Mouse (Mus musculus): ENCODE measurements around the gene Nrg4.
"Not testable (repeated sequence)": the region's sequence is repeated elsewhere in the genome, so short reads cannot be mapped to it uniquely, and the experiment has no call there.

Nrg4 gene

GRCm38 (mm10) chr9:55257105-55257504, 69.5 kb downstream of the Nrg4 start:
- in situ Hi-C loops (cut with MboI; ENCODE audit: unreplicated experiment in 2 of 2), result loop anchor here in 1 of 2 experiments (10.0 kb wide), 1 partner anchor 128 kb away; no protein-coding TSS in a partner anchor

DNA sequence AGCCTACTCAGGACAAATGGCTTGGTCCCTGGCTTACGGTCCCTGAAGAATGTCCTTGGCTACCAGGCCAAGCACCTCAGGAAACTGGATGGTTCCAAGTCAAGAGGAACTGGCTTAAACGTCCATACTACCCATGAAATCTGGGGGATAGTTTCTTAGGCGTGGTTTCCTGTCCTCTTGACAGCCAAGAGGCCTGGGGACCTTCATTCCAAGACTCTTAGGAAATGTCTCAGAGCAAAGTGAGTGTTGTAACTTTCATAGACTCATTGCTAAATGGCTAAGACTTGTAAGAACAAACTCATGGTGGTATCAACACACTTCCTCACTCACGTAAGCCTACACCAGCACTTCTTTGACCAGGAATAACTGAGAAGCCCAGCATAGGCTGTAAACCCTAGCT, 71.0 kb downstream of the Nrg4 start:
- in situ Hi-C loops (cut with MboI; ENCODE audit: unreplicated experiment in 2 of 2), result loop anchor here in 1 of 2 experiments (10.0 kb wide), 1 partner anchor 129 kb away; no protein-coding TSS in a partner anchor

DNA sequence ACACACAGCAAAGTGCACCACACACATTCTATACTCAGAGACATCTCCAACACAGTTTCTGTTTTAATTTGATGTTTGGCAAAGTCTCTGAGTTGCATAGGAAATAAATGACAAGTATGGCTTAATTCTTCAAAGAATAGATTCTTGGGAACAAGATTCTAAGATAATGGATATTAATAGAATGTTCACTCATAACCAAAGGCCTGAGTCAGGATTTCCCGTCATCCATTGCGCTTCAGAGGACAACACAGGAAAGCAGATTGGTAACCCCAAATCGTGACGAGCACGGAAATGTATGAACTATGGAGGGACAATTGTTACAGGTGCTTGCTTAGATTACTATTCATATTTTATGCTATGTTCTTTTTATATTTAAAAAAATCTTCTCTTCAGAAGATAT, 71.6 kb downstream of the Nrg4 start:
- in situ Hi-C loops (cut with MboI; ENCODE audit: unreplicated experiment in 2 of 2), result loop anchor here in 1 of 2 experiments (10.0 kb wide), 1 partner anchor 130 kb away; no protein-coding TSS in a partner anchor

GRCm38 (mm10) chr9:55253849-55254248, 72.8 kb downstream of the Nrg4 start:
- in situ Hi-C loops (cut with MboI; ENCODE audit: unreplicated experiment in 2 of 2), result loop anchor here (5.0 to 10.0 kb wide), 4 partner anchors 112 to 232 kb away; no protein-coding TSS in a partner anchor

DNA sequence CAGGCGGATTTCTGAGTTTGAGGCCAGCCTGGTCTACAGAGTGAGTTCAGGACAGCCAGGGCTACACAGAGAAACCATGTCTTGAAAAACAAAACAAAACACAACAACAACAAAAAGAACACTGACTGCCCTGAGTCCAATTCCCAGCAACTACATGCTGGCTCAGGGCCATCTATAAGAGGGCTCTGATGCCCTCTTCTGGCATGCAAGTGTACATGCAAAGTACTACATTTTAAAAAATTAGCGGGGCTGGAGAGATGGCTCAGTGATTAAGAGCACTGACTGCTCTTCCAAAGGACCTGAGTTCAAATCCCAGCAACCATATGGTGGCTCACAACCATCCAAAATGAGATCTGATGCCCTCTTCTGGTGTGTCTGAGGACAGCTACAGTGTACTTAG, 74.5 kb downstream of the Nrg4 start:
- in situ Hi-C loops (cut with MboI; ENCODE audit: unreplicated experiment in 2 of 2), result loop anchor here (5.0 to 10.0 kb wide), 4 partner anchors 110 to 230 kb away; no protein-coding TSS in a partner anchor

DNA sequence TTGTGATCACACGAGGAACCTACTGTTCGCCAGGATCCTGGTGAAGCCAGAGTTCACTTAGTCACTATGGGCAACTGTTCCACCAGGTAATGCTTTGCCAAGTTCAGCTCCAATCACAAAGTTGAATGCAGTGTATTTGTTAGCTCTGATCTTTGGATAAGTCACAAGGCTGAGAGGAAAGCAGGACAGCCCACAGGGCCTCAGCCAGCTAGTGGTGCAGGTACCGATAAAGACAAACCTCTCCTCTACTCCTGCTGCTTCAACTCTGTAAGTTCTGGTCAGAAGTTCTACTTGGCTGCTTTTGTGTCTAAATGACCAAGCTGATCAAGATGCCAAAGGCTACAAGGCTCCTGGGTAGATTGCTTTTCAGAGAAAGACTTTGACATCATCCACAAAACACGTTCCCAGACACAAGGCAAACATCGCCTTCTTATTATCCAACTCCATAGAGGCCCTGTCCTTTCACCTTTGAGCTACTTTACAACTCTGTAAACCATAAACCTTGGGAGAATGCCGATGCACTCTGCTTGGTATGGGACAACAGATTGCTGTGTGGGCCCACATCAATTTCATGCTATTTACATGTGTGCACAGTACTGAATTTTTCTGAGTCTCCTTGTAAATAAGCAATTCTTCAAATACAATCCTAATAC, 75.9 kb downstream of the Nrg4 start:
- in situ Hi-C loops (cut with MboI; ENCODE audit: unreplicated experiment in 2 of 2), result loop anchor here (5.0 to 10.0 kb wide), 4 partner anchors 108 to 228 kb away; no protein-coding TSS in a partner anchor

GRCm38 (mm10) chr9:55248465-55248864, 78.2 kb downstream of the Nrg4 start:
- in situ Hi-C loops (cut with MboI; ENCODE audit: unreplicated experiment in 2 of 2), result no loop called here

GRCm38 (mm10) chr9:55246918-55247317, 79.7 kb downstream of the Nrg4 start:
- in situ Hi-C loops (cut with MboI; ENCODE audit: unreplicated experiment in 2 of 2), result no loop called here

- in situ Hi-C loops (cut with MboI; ENCODE audit: unreplicated experiment in 2 of 2), result no loop called here
Measured at GRCm38 (mm10) chr9:55246440-55246839, 80.2 kb downstream of the Nrg4 start.

DNA sequence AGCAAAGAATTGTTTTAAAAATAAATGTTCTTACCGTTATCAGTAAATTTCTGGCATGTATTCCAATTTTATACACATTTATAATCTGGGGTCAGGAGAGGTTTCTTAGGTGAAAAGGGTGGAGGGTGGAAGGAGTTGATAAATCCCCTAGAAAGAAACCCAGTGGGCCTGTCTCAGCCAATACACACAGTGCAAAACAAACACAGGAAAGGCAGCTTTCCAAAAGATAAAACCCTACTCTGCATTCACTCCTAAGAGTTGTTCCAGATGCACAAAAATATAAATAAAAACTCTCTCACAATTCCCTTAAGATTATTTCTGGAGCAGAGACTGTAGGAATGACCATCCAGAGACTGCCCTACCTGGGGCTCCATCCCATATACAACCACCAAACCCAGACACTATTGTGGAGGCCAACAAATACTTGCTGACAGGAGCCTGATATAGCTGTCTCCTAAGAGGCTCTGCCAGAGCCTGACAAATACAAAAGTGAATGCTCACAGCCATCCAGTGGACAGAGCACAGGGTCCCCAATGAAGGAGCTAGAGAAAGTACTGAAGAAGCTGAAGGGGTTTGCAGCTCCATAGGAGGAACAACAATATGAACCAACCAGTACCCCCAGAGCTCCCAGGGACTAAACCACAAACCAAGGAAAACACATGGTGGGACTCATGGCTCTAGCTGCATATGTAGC, 81.4 kb downstream of the Nrg4 start:
- in situ Hi-C loops (cut with MboI; ENCODE audit: unreplicated experiment in 2 of 2), result not testable (repeated sequence)

GRCm38 (mm10) chr9:55244079-55244478, 82.6 kb downstream of the Nrg4 start:
- in situ Hi-C loops (cut with MboI; ENCODE audit: unreplicated experiment in 2 of 2), result no loop called here

DNA sequence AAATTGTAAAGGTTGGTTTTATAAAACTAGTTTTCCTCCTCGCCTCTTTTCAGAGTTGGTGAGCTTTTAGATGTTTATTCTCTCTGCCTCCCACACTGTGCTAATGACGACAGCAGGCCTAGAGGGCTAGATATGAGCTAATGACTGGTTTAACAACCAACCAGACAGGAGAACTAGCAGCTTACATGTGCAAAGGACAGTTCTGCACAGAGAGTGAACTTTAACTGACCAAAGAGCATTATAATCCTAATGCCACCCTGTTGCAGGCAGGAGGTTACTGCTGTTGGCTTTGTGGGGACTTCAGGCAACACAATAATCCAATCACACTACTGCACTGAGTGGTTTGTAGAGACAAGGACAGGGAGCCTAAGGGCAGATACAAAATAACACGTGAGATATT, 83.4 kb downstream of the Nrg4 start:
- in situ Hi-C loops (cut with MboI; ENCODE audit: unreplicated experiment in 2 of 2), result no loop called here

DNA sequence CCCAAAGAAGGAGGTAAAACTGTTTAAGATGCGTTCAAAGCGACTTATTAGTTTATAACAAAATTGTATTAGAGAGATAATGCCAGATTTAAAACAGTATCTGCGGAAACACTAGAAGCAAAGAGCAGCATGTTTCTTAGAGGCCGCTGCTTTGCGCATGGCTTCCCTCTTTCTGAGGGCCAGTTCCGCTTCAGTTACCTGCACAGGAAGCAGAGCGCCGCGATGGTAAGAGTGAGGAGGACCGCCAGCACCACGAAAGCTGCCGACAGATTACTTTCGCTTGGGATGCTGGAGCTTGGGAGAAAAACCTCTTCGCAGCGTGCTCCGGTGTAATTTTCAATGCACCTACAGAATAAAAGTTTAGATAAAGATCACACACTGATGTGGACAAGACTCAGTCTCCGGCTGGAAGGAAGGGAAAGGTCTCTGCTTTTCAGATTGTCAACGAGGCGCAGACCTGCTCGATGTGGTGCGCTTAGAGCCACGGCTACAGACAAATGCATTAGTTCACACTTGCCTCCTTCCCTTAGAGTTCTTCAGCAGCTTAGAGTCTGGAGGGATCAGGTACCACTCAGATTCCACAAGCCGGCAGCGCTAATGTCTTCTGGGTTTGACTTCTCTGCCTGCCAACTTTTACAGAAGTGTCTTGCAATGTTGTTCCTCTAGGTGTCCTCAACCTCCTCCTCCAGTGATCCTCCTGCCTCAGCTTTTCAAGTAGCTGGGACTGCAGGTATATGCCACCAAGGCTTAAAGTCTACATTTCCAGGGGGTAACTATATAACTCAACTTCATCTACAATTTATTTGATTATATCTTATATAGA, 84.6 kb downstream of the Nrg4 start:
- in situ Hi-C loops (cut with MboI; ENCODE audit: unreplicated experiment in 2 of 2), result no loop called here

DNA sequence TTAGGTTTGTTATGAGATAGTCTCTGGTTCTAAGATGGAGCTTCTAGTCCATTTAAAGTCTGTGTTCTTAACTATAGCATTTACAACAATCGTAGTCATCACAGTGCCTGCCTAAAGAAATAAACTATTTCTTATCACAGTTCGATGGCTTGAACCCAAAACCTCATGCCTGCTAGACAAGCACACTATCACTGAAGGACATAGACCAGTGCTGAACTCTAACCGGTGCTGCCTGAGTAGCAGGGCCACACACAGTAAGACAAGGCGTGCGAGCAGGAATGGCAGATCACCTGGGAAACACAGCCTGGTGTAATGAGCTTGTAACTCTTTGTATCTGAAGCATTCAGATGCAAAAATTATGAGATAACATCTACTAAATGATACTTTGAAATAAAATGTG, 85.8 kb downstream of the Nrg4 start:
- in situ Hi-C loops (cut with MboI; ENCODE audit: unreplicated experiment in 2 of 2), result no loop called here

DNA sequence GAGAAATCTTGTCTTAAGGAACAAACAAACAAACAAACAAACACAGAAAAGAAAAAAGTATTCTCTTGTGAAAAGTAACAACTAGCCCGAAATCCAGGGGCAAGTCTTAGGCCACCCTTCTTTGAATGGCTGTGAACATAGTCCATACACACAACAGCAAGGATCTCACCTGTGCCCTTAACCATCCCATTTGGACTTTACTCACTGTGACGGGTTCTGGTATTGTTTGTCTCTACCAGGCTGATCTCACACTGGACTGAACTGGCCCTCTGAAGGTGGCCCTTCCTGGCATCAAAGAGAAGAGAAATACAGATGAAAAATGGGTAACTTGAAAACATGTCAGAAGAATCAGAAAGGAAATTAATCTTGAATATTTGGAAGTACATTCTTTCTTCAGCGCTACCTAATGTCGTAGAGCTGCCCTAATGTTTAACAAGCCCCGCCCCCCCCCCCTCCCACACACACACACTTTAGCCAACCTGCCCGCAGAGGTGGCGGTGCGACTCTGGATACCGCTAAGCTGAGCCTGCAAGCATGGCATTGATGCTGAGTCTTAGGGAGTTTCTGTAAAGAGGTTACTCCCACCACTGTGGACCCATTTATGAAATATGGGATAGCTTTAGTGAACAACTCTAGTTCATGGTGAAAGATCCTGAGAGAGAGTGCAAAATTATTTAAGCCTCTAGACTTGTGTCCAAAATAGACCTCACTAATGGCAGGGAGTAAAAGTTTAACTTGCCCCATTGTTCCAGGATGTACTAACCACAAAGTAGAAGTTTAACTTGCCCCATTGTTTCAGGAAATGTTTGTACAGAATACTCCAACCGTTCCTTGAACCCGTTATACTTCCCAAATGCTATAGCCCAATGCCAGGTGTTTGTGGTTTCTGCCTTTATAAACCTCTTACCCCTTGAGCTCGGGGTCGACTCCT, 90.1 kb downstream of the Nrg4 start:
- in situ Hi-C loops (cut with MboI; ENCODE audit: unreplicated experiment in 2 of 2), result no loop called here

DNA sequence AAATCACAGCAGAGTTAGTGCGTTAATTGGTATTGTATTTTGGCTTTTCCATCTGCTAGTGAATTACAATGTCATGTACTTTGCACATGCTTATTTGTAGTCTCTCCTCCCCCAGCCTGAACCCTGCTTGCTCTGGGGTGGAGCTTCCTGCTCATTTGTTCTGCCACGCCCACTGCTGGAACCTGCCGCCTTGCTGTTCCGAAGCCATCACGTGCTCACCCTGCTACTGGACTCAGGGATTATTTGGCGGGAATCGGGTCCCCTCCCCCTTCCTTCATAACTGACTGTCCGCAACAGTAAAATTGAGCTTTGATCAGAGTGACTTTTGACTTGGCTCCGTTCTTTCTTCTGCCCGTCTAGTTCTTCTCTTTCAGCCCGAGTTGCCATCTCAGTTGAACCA, 93.6 kb downstream of the Nrg4 start:
- in situ Hi-C loops (cut with MboI; ENCODE audit: unreplicated experiment in 2 of 2), result not testable (repeated sequence)

DNA sequence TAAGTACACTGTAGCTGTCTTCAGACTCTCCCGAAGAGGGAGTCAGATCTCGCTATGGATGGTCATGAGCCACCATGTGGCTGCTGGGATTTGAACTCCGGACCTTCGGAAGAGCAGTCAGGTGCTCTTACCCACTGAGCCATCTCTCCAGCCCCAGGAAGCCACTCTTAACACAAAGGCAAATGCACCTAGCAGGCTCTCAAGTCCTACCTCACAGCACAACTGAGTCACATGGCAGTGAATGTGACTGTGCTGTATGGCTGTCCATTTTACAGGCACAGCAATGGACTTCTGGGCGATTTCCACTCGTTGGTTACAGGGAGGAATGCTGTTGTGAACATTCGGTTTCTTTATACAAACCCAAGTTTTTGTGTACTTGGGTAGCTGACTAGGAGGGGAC, 94.1 kb downstream of the Nrg4 start:
- in situ Hi-C loops (cut with MboI; ENCODE audit: unreplicated experiment in 2 of 2), result no loop called here

- in situ Hi-C loops (cut with MboI; ENCODE audit: unreplicated experiment in 2 of 2), result no loop called here
Measured at GRCm38 (mm10) chr9:55232110-55232509, 94.5 kb downstream of the Nrg4 start.

- in situ Hi-C loops (cut with MboI; ENCODE audit: unreplicated experiment in 2 of 2), result no loop called here
Measured at GRCm38 (mm10) chr9:55231544-55231943, 95.1 kb downstream of the Nrg4 start.

GRCm38 (mm10) chr9:55229010-55229409, 97.6 kb downstream of the Nrg4 start:
- in situ Hi-C loops (cut with MboI; ENCODE audit: unreplicated experiment in 2 of 2), result no loop called here

All from v-Abl transformed pro-B cells (cell line).